8 mouse cellular contexts compared by ENCODE assay signal in genomic region chrX:10216410-10216949, GRCm38 (mm10). TPM values are rescaled to one million over a fixed set of nuclear protein-coding genes. Genes with fewer than 3 reads are reported as not detected.
A peak's percentile ranks its signal among the peaks of the same experiment; 100 is the strongest.
DNase-seq lines count a peak whose midpoint lies in the region; ATAC-seq lines count a peak whose summit lies in the region.

TSS of gene Rpgr (minus strand) at chrX:10216920.

- peak within 1 kb of the TSS; percentile 56 for H3K4me2 ChIP-seq in hindbrain, embryonic 13.5 days

- H3K36me3 ChIP-seq in hindbrain, embryonic 13.5 days = no peaks in the 10 kb centered on the region

- DNase-seq in T-cell, adult 2 months (ENCODE audit: low spot score) = peak; percentile 88
- peak; percentile 92 to 93 for DNase-seq in cerebellum, postnatal 25 days
- peak; percentile 84 to 86 for DNase-seq in frontal cortex, postnatal 14 days (ENCODE audit: low spot score in 2 of 2)
- DNase-seq in layer of hippocampus, postnatal 25 days (ENCODE audit: extremely low spot score in 1 of 2, low spot score in 1 of 2) = peak; percentile 64 to 68
- peak; percentile 91 for DNase-seq in lung, postnatal 14 days
- DNase-seq in ovary, postnatal 36 days (ENCODE audit: low spot score) = peak; percentile 87
- DNase-seq in thymus, postnatal 14 days = peak; percentile 94

- H3K27ac ChIP-seq in hindbrain, embryonic 13.5 days = peak within 1 kb of the TSS; percentile 83

- H3K4me1 ChIP-seq in hindbrain, embryonic 13.5 days (replicated peaks) = peaks cover 7% of the 10 kb centered on the region

- 10% methylated on average over 44 of the region's 47 CpGs for WGBS in hindbrain, embryonic 13.5 days

- ATAC-seq in hindbrain, embryonic 13.5 days (ENCODE audit: low FRiP score) = peak; percentile 99

- no peaks in the 10 kb centered on the region for H3K27me3 ChIP-seq in hindbrain, embryonic 13.5 days

- H3K4me3 ChIP-seq in hindbrain, embryonic 13.5 days = peak within 1 kb of the TSS; percentile 50

- peak within 1 kb of the TSS; percentile 71 for H3K9ac ChIP-seq in hindbrain, embryonic 13.5 days

- no peaks in the 10 kb centered on the region for H3K9me3 ChIP-seq in hindbrain, embryonic 13.5 days

RNA-seq across cellular contexts. Expression of gene Rpgr, which starts in this region (rescaled TPM):
- 45.0 and 45.6 TPM in 2 replicates for polyA plus RNA-seq in hindbrain, embryonic 13.5 days (2015; fragmentation: Nextera tagmentation; extraction: Ambion mirVana)
- 10 to 100 TPM; 13.4 to 17.2 TPM for total RNA-seq in layer of hippocampus, postnatal 25 days (2021)

Comparison
In these comparisons a context has a peak if more than half of its experiments do, and no peak if none do; other contexts are left out.
1. Peak in every context shown above with its lines: DNase-seq, ATAC-seq, H3K4me3 ChIP-seq and H3K27ac ChIP-seq.